Mouse (Mus musculus): ENCODE measurements around the gene Fkrp. TPM values are rescaled to one million over a fixed set of nuclear protein-coding genes. Genes with fewer than 3 reads are reported as not detected.
A peak's percentile ranks its signal among the peaks of the same experiment; 100 is the strongest.

The Fkrp gene
- polyA plus RNA-seq, 1 experiment from 2014 or later = 28.3 TPM

- Histone ChIP-seq H3K4me3 (ENCODE audit: low read depth, low read length) (peak within 1 kb of the TSS; percentile 63), H3K9me3 (ENCODE audit: control insufficient read depth, low read length) (no peaks in the 10 kb centered on the region), H3K27ac (ENCODE audit: low read depth) (peak within 1 kb of the TSS; percentile 44), H3K4me1 (replicated peaks; ENCODE audit: control insufficient read depth, insufficient read depth, low read length) (peaks cover 11% of the 10 kb centered on the region), H3K27me3 (replicated peaks; ENCODE audit: control insufficient read depth, insufficient read depth, low read length) (no peaks in the 10 kb centered on the region), H3K4me2 (ENCODE audit: low read length) (peak within 1 kb of the TSS; percentile 97), H3K9ac (ENCODE audit: low read length) (peak within 1 kb of the TSS; percentile 62), H3K36me3 (ENCODE audit: control insufficient read depth, insufficient read depth, low read length) (no peaks in the 10 kb centered on the region)
- 3% methylated on average over 33 of the region's 34 CpGs for WGBS
- peak; percentile 93 for DNase-seq (ENCODE audit: low spot score)
- ATAC-seq (replicated peaks; ENCODE audit: low FRiP score, low TSS enrichment, low read depth) = peak; percentile 85
These were observed 35.5 kb downstream of the Fkrp start, which contains the start of gene Slc1a5 for GRCm38 (mm10) chr7:16780825-16781554. TSS of gene Slc1a5 (plus strand) at chr7:16781340.

- ATAC-seq (replicated peaks; ENCODE audit: low FRiP score, low TSS enrichment, low read depth) = no peak
- Histone ChIP-seq H3K4me3 (ENCODE audit: low read depth, low read length) (no peak overlapping the region), H3K4me2 (ENCODE audit: low read length) (no peak overlapping the region), H3K36me3 (ENCODE audit: control insufficient read depth, insufficient read depth, low read length) (no peaks in the 10 kb centered on the region), H3K9ac (ENCODE audit: low read length) (no peak overlapping the region), H3K27ac (ENCODE audit: low read depth) (no peak overlapping the region), H3K27me3 (replicated peaks; ENCODE audit: control insufficient read depth, insufficient read depth, low read length) (no peaks in the 10 kb centered on the region), H3K9me3 (ENCODE audit: control insufficient read depth, low read length) (no peaks in the 10 kb centered on the region), H3K4me1 (replicated peaks; ENCODE audit: control insufficient read depth, insufficient read depth, low read length) (peaks cover 11% of the 10 kb centered on the region)
- WGBS = 66% methylated on average over 5 of the region's 5 CpGs
- no peak for DNase-seq (ENCODE audit: low spot score)
These were observed 36.5 kb downstream of the Fkrp start for GRCm38 (mm10) chr7:16780076-16780475.

- 51% methylated on average over 5 of the region's 5 CpGs for WGBS
- DNase-seq (ENCODE audit: low spot score) (no peak), ATAC-seq (replicated peaks; ENCODE audit: low FRiP score, low TSS enrichment, low read depth) (no peak)
- Histone ChIP-seq H3K4me2 (ENCODE audit: low read length) (no peak overlapping the region), H3K27ac (ENCODE audit: low read depth) (no peak overlapping the region), H3K36me3 (ENCODE audit: control insufficient read depth, insufficient read depth, low read length) (no peaks in the 10 kb centered on the region), H3K9me3 (ENCODE audit: control insufficient read depth, low read length) (0 out of 2 replicates have a peak, but pooled peaks cover 3% of the 10 kb centered on the region), H3K4me1 (replicated peaks; ENCODE audit: control insufficient read depth, insufficient read depth, low read length) (no peaks in the 10 kb centered on the region), H3K4me3 (ENCODE audit: low read depth, low read length) (no peak overlapping the region), H3K9ac (ENCODE audit: low read length) (no peak overlapping the region), H3K27me3 (replicated peaks; ENCODE audit: control insufficient read depth, insufficient read depth, low read length) (no peaks in the 10 kb centered on the region)
These were observed 40.6 kb downstream of the Fkrp start for GRCm38 (mm10) chr7:16775888-16776287.

GRCm38 (mm10) chr7:16766443-16766842, 50.1 kb downstream of the Fkrp start:
- Histone ChIP-seq H3K9ac (ENCODE audit: low read length) (no peak overlapping the region), H3K9me3 (ENCODE audit: control insufficient read depth, low read length) (0 out of 2 replicates have a peak, but pooled peaks cover 4% of the 10 kb centered on the region), H3K27me3 (replicated peaks; ENCODE audit: control insufficient read depth, insufficient read depth, low read length) (no peaks in the 10 kb centered on the region), H3K27ac (ENCODE audit: low read depth) (no peak overlapping the region), H3K4me1 (replicated peaks; ENCODE audit: control insufficient read depth, insufficient read depth, low read length) (no peaks in the 10 kb centered on the region), H3K4me2 (ENCODE audit: low read length) (no peak overlapping the region), H3K4me3 (ENCODE audit: low read depth, low read length) (no peak overlapping the region), H3K36me3 (ENCODE audit: control insufficient read depth, insufficient read depth, low read length) (no peaks in the 10 kb centered on the region)
- WGBS = 54% methylated on average over 2 of the region's 2 CpGs
- ATAC-seq (replicated peaks; ENCODE audit: low FRiP score, low TSS enrichment, low read depth) (no peak), DNase-seq (ENCODE audit: low spot score) (no peak)

GRCm38 (mm10) chr7:16763463-16764218, 52.9 kb downstream of the Fkrp start:
- ATAC-seq (replicated peaks; ENCODE audit: low FRiP score, low TSS enrichment, low read depth) = no peak
- H3K9me3 ChIP-seq (ENCODE audit: control insufficient read depth, low read length) = no peaks in the 10 kb centered on the region
- no peaks in the 10 kb centered on the region for H3K4me1 ChIP-seq (replicated peaks; ENCODE audit: control insufficient read depth, insufficient read depth, low read length)
- no peaks in the 10 kb centered on the region for H3K36me3 ChIP-seq (ENCODE audit: control insufficient read depth, insufficient read depth, low read length)
- H3K27ac ChIP-seq (ENCODE audit: low read depth) = no peak overlapping the region
- no peak for DNase-seq (ENCODE audit: low spot score)
- H3K4me3 ChIP-seq (ENCODE audit: low read depth, low read length) = no peak overlapping the region
- H3K27me3 ChIP-seq (replicated peaks; ENCODE audit: control insufficient read depth, insufficient read depth, low read length) = no peaks in the 10 kb centered on the region
- no peak overlapping the region for H3K9ac ChIP-seq (ENCODE audit: low read length)
- H3K4me2 ChIP-seq (ENCODE audit: low read length) = no peak overlapping the region
- WGBS = 90% methylated on average over 7 of the region's 7 CpGs

- Histone ChIP-seq H3K36me3 (ENCODE audit: control insufficient read depth, insufficient read depth, low read length) (no peaks in the 10 kb centered on the region), H3K9ac (ENCODE audit: low read length) (no peak overlapping the region), H3K4me3 (ENCODE audit: low read depth, low read length) (no peak overlapping the region), H3K4me1 (replicated peaks; ENCODE audit: control insufficient read depth, insufficient read depth, low read length) (no peaks in the 10 kb centered on the region), H3K27me3 (replicated peaks; ENCODE audit: control insufficient read depth, insufficient read depth, low read length) (no peaks in the 10 kb centered on the region), H3K4me2 (ENCODE audit: low read length) (no peak overlapping the region), H3K9me3 (ENCODE audit: control insufficient read depth, low read length) (no peaks in the 10 kb centered on the region), H3K27ac (ENCODE audit: low read depth) (no peak overlapping the region)
- WGBS = 47% methylated on average over 5 of the region's 5 CpGs
- ATAC-seq (replicated peaks; ENCODE audit: low FRiP score, low TSS enrichment, low read depth) (no peak), DNase-seq (ENCODE audit: low spot score) (no peak)
These were observed 54.9 kb downstream of the Fkrp start for GRCm38 (mm10) chr7:16761630-16762029.

GRCm38 (mm10) chr7:16761005-16761481, 55.5 kb downstream of the Fkrp start:
- ATAC-seq (replicated peaks; ENCODE audit: low FRiP score, low TSS enrichment, low read depth) (no peak), DNase-seq (ENCODE audit: low spot score) (no peak)
- H3K27me3 ChIP-seq (replicated peaks; ENCODE audit: control insufficient read depth, insufficient read depth, low read length) = no peaks in the 10 kb centered on the region
- no peaks in the 10 kb centered on the region for H3K4me1 ChIP-seq (replicated peaks; ENCODE audit: control insufficient read depth, insufficient read depth, low read length)
- WGBS = 42% methylated on average over 10 of the region's 10 CpGs
- no peak overlapping the region for H3K4me2 ChIP-seq (ENCODE audit: low read length)
- H3K9ac ChIP-seq (ENCODE audit: low read length) = no peak overlapping the region
- H3K4me3 ChIP-seq (ENCODE audit: low read depth, low read length) = no peak overlapping the region
- H3K36me3 ChIP-seq (ENCODE audit: control insufficient read depth, insufficient read depth, low read length) = no peaks in the 10 kb centered on the region
- H3K27ac ChIP-seq (ENCODE audit: low read depth) = no peak overlapping the region
- H3K9me3 ChIP-seq (ENCODE audit: control insufficient read depth, low read length) = no peaks in the 10 kb centered on the region

- Histone ChIP-seq H3K9ac (ENCODE audit: low read length) (no peak overlapping the region), H3K27me3 (replicated peaks; ENCODE audit: control insufficient read depth, insufficient read depth, low read length) (no peaks in the 10 kb centered on the region), H3K9me3 (ENCODE audit: control insufficient read depth, low read length) (no peaks in the 10 kb centered on the region), H3K4me2 (ENCODE audit: low read length) (no peak overlapping the region), H3K36me3 (ENCODE audit: control insufficient read depth, insufficient read depth, low read length) (no peaks in the 10 kb centered on the region), H3K4me1 (replicated peaks; ENCODE audit: control insufficient read depth, insufficient read depth, low read length) (no peaks in the 10 kb centered on the region), H3K27ac (ENCODE audit: low read depth) (no peak overlapping the region), H3K4me3 (ENCODE audit: low read depth, low read length) (no peak overlapping the region)
- DNase-seq (ENCODE audit: low spot score) (peak; percentile 69), ATAC-seq (replicated peaks; ENCODE audit: low FRiP score, low TSS enrichment, low read depth) (peak; percentile 57; the same call in 1 of the 2 replicates)
- 20% methylated on average over 8 of the region's 8 CpGs for WGBS
These were observed 56.2 kb downstream of the Fkrp start for GRCm38 (mm10) chr7:16760292-16760691.

Data from intestine, embryonic 14.5 days (tissue).